Mouse (Mus musculus) CH12.LX (cell line): ENCODE data around the gene Pcdh15. TPM values are rescaled to one million over a fixed set of nuclear protein-coding genes. Genes with fewer than 3 reads are reported as not detected.

Experiments used
- DNase-seq: peaks from one replicate; pipeline ENCODE4 v3.0.0-alpha.2; 2013; ENCODE audit errors: extremely low read depth
- H3K27ac ChIP-seq: 2 replicates; pipeline ENCODE4 v1.5.1; 2012; ENCODE audit warnings: low read depth, mild to moderate bottlenecking, control low read depth, moderate library complexity; ENCODE audit not compliant: insufficient read depth
- H3K27me3 ChIP-seq: replicated peaks from 2 replicates; pipeline ENCODE3; 2012; ENCODE audit warnings: inconsistent platforms
- H3K36me3 ChIP-seq, 2 experiments: replicated peaks in 1 of 2; 2 replicates each; pipeline versions ENCODE3 to v1.6.1; 2012; ENCODE audit warnings: inconsistent platforms in 1 of 2, low read length in 1 of 2, mild to moderate bottlenecking in 1 of 2, mixed read lengths in 1 of 2, moderate library complexity in 1 of 2; ENCODE audit not compliant: control insufficient read depth in 1 of 2, insufficient read depth in 1 of 2
- H3K4me1 ChIP-seq, 2 experiments: 2 replicates each; pipeline ENCODE4 v1.6.1; 2012; ENCODE audit warnings: inconsistent platforms in 1 of 2, moderate library complexity in 1 of 2; ENCODE audit not compliant: insufficient read depth in 2 of 2, control insufficient read depth in 1 of 2
- H3K4me2 ChIP-seq: 2 replicates; pipeline ENCODE4 v1.6.1; 2012; ENCODE audit warnings: low read depth, mild to moderate bottlenecking, control low read depth; ENCODE audit not compliant: poor library complexity, insufficient read depth, severe bottlenecking
- H3K4me3 ChIP-seq, 3 experiments: fragments of 150-350 bp in 1 of 3; sonication (generic) in 1 of 3; replicated peaks in 1 of 3; 2 replicates each; pipeline versions ENCODE3 to v1.5.1; 2011 to 2012; ENCODE audit warnings: low read depth in 2 of 3, low read length in 2 of 3, mild to moderate bottlenecking in 2 of 3, moderate library complexity in 2 of 3, control low read depth in 1 of 3, improper control_type of control experiment in 1 of 3, inconsistent platforms in 1 of 3, mixed read lengths in 1 of 3; ENCODE audit not compliant: poor library complexity in 1 of 3
- H3K79me2 ChIP-seq: replicated peaks from 2 replicates; pipeline ENCODE4 v1.6.1; 2012; ENCODE audit warnings: mild to moderate bottlenecking, moderate library complexity; ENCODE audit not compliant: control insufficient read depth, poor library complexity, insufficient read depth, severe bottlenecking; ENCODE audit errors: extremely low read depth
- H3K9ac ChIP-seq: 2 replicates; pipeline ENCODE4 v1.6.1; 2012; ENCODE audit warnings: low read depth, mild to moderate bottlenecking, control low read depth, moderate library complexity; ENCODE audit not compliant: insufficient read depth
- H3K9me3 ChIP-seq: replicated peaks from 2 replicates; pipeline ENCODE3; 2012; ENCODE audit warnings: low read length, inconsistent platforms, mixed read lengths
- CTCF ChIP-seq, 2 experiments: IDR thresholded peaks in 1 of 2; conservative IDR thresholded peaks in 1 of 2; 2 replicates each; pipeline ENCODE4 v1.5.1; 2011 to 2012; ENCODE audit warnings: low read depth in 2 of 2, low read length in 2 of 2, improper control_type of control experiment in 1 of 2, inconsistent platforms in 1 of 2, mild to moderate bottlenecking in 1 of 2, moderate library complexity in 1 of 2
- E2F4 ChIP-seq: IDR thresholded peaks from 2 replicates; pipeline ENCODE4 v1.6.1; 2011; ENCODE audit warnings: low read depth, low read length, improper control_type of control experiment; ENCODE audit not compliant: insufficient replicate concordance
- ELF1 ChIP-seq: IDR thresholded peaks from 2 replicates; pipeline ENCODE4 v1.6.1; 2014; ENCODE audit warnings: low read depth, mild to moderate bottlenecking, inconsistent platforms, low read length, improper control_type of control experiment
- EP300 ChIP-seq: IDR thresholded peaks from 2 replicates; pipeline ENCODE4 v1.6.1; 2011; ENCODE audit warnings: low read length, improper control_type of control experiment
- ETS1 ChIP-seq: conservative IDR thresholded peaks from 2 replicates; pipeline ENCODE4 v1.6.1; 2012; ENCODE audit warnings: low read depth, mild to moderate bottlenecking, inconsistent platforms, low read length, improper control_type of control experiment, moderate library complexity
- MAFK ChIP-seq: IDR thresholded peaks from 2 replicates; pipeline ENCODE4 v1.6.1; 2011; ENCODE audit warnings: low read length, improper control_type of control experiment; ENCODE audit not compliant: insufficient replicate concordance
- MAX ChIP-seq: IDR thresholded peaks from 2 replicates; pipeline ENCODE4 v1.6.1; 2011; ENCODE audit warnings: low read length, improper control_type of control experiment
- MAZ ChIP-seq: IDR thresholded peaks from 2 replicates; pipeline ENCODE4 v1.6.1; 2012; ENCODE audit warnings: low read depth, mild to moderate bottlenecking, inconsistent platforms, low read length, improper control_type of control experiment, moderate library complexity
- MEF2A ChIP-seq: IDR thresholded peaks from 2 replicates; pipeline ENCODE4 v1.6.1; 2014; ENCODE audit warnings: low read depth, mild to moderate bottlenecking, inconsistent platforms, low read length, improper control_type of control experiment, borderline replicate concordance
- MXI1 ChIP-seq: IDR thresholded peaks from 2 replicates; pipeline ENCODE4 v1.6.1; 2011; ENCODE audit warnings: mild to moderate bottlenecking, low read depth, low read length, improper control_type of control experiment
- NRF1 ChIP-seq: IDR thresholded peaks from 2 replicates; pipeline ENCODE4 v1.6.1; 2014; ENCODE audit warnings: low read depth, mild to moderate bottlenecking, inconsistent platforms, low read length, improper control_type of control experiment, moderate library complexity
- POLR2A ChIP-seq: IDR thresholded peaks from 2 replicates; pipeline ENCODE4 v1.6.1; 2011; ENCODE audit warnings: low read depth, mild to moderate bottlenecking, improper control_type of control experiment, low read length
- RCOR1 ChIP-seq: conservative IDR thresholded peaks from 2 replicates; pipeline ENCODE4 v1.6.1; 2012; ENCODE audit warnings: low read depth, mild to moderate bottlenecking, inconsistent platforms, low read length, improper control_type of control experiment
- SIN3A ChIP-seq: IDR thresholded peaks from 2 replicates; pipeline ENCODE4 v1.6.1; 2012; ENCODE audit warnings: low read length, improper control_type of control experiment, inconsistent platforms
- SMC3 ChIP-seq: IDR thresholded peaks from 2 replicates; pipeline ENCODE4 v1.6.1; 2011; ENCODE audit warnings: low read depth, low read length, improper control_type of control experiment
- TBP ChIP-seq: conservative IDR thresholded peaks from 2 replicates; pipeline ENCODE4 v1.6.1; 2011; ENCODE audit warnings: low read depth, low read length, improper control_type of control experiment
- USF2 ChIP-seq: conservative IDR thresholded peaks from 2 replicates; pipeline ENCODE4 v1.6.1; 2011; ENCODE audit warnings: low read depth, low read length, improper control_type of control experiment
- ZC3H11A ChIP-seq: IDR thresholded peaks from 2 replicates; pipeline ENCODE4 v1.6.1; 2012; ENCODE audit warnings: low read depth, mild to moderate bottlenecking, inconsistent platforms, low read length, improper control_type of control experiment
- ZNF384 ChIP-seq: IDR thresholded peaks from 2 replicates; pipeline ENCODE4 v1.6.1; 2012; ENCODE audit warnings: low read depth, low read length, improper control_type of control experiment, inconsistent platforms
- dilution Hi-C: fragments of 300-500 bp; cut with MboI; formaldehyde crosslinking; loops from 2 replicates; pipeline ENCODE4 v1.14.3; 2020; ENCODE audit warnings: low sequenced_read_pairs; ENCODE audit not compliant: extremely low pct_unique_long_range_greater_than_20kb, extremely low pct_ligation_motif_present
- in situ Hi-C: fragments of 300-500 bp; cut with MboI; formaldehyde crosslinking; loops from 3 replicates; pipeline ENCODE4 v1.14.3; 2019; ENCODE audit warnings: low sequenced_read_pairs, low pct_ligation_motif_present, low pct_unique_long_range_greater_than_20kb, mixed read lengths
- polyA plus RNA-seq: library from polyadenylated mRNA; unstranded; fragments of >175 nt; gene quantifications from 2 replicates; pipeline ENCODE4 v1.2.1, GENCODE M21; 2012; ENCODE audit warnings: low read depth; ENCODE audit not compliant: insufficient read length
- total RNA-seq, 2 experiments: library from RNA; depleted of rRNA; stranded (reverse); fragments of 300-350 nt in 1 of 2; fragments of >200 nt in 1 of 2; gene quantifications; 2 replicates each; pipeline ENCODE4 v1.2.3; 2012 to 2014

Pcdh15 gene
- total and polyA plus RNA-seq, 3 experiments = not detected

GRCm38 (mm10) chr10:73907626-73908025 is 808.5 kb downstream of the Pcdh15 start:
- in situ Hi-C loops = no loop called here
- Histone ChIP-seq H3K9me3 (peaks cover 29% of the 10 kb centered on the region), H3K4me3 (no peak overlapping the region), H3K9ac (no peak overlapping the region), H3K4me2 (no peak overlapping the region), H3K36me3 (no peaks in the 10 kb centered on the region), H3K27ac (no peak overlapping the region), H3K79me2 (no peaks in the 10 kb centered on the region), H3K27me3 (no peaks in the 10 kb centered on the region), H3K4me1 (no peaks in the 10 kb centered on the region)
- no peak for DNase-seq
- TF ChIP-seq EP300 = no peak
- dilution Hi-C loops = no loop called here

GRCm38 (mm10) chr10:73908568-73908967 is 809.4 kb downstream of the Pcdh15 start:
- H3K27me3 ChIP-seq = no peaks in the 10 kb centered on the region
- dilution Hi-C loops = no loop called here
- H3K9me3 ChIP-seq = peaks cover 30% of the 10 kb centered on the region
- H3K9ac ChIP-seq = no peak overlapping the region
- H3K4me2 ChIP-seq = no peak overlapping the region
- no peak for DNase-seq
- no peak overlapping the region for H3K4me3 ChIP-seq
- TF ChIP-seq ZC3H11A (no peak), EP300 (no peak), ZNF384 (no peak), CTCF (conservative IDR thresholded peaks at IDR 0.05 in 1 of 2, IDR thresholded peaks at IDR 0.05 in 1 of 2; ENCODE audit: low read depth in 2 of 2, low read length in 2 of 2) (no peak), MAZ (no peak), RCOR1 (no peak), USF2 (no peak), ETS1 (no peak), MAX (no peak), E2F4 (no peak), MAFK (no peak), ELF1 (no peak), POLR2A (no peak), SMC3 (no peak), SIN3A (no peak), TBP (no peak), NRF1 (no peak), MXI1 (no peak), MEF2A (no peak)
- no peaks in the 10 kb centered on the region for H3K36me3 ChIP-seq
- H3K79me2 ChIP-seq = no peaks in the 10 kb centered on the region
- in situ Hi-C loops = no loop called here
- H3K27ac ChIP-seq = no peak overlapping the region
- H3K4me1 ChIP-seq = no peaks in the 10 kb centered on the region
